Mouse (Mus musculus): ENCODE measurements around the gene Chil4. TPM values are rescaled to one million over a fixed set of nuclear protein-coding genes. Genes with fewer than 3 reads are reported as not detected.
A peak's percentile ranks its signal among the peaks of the same experiment; 100 is the strongest.

Gene Chil4
- total RNA-seq, 2 experiments from 2014 or later, result not detected

GRCm38 (mm10) chr3:106171135-106171731 lies 48.1 kb downstream of the Chil4 start:
- peak; percentile 51 for ATAC-seq (replicated peaks; ENCODE audit: poor library complexity, severe bottlenecking)

- ATAC-seq (replicated peaks; ENCODE audit: poor library complexity, severe bottlenecking), result peak; percentile 97
These were observed 48.7 kb downstream of the Chil4 start for GRCm38 (mm10) chr3:106170522-106171053.

GRCm38 (mm10) chr3:106167464-106167863 lies 51.8 kb downstream of the Chil4 start, which contains the start of gene Chil3:
TSS of gene Chil3 (minus strand) at chr3:106167564.
- ATAC-seq (replicated peaks; ENCODE audit: poor library complexity, severe bottlenecking), result no peak

GRCm38 (mm10) chr3:106154413-106154812 lies 64.9 kb downstream of the Chil4 start:
- ATAC-seq (replicated peaks; ENCODE audit: poor library complexity, severe bottlenecking), result no peak

Other genes with a start within 250 kb of the Chil4 start
- gene Ovgp1, start 245.8 kb downstream of the Chil4 start, total RNA-seq (2014; fragmentation: Nextera tagmentation), result 4.6 and 10.2 TPM in 2 replicates
- 0.78 and 0.88 TPM in 2 replicates for gene Ovgp1, start 245.8 kb downstream of the Chil4 start, total RNA-seq (2017)
- not detected in 2 replicates for gene Pifo, start 204.9 kb downstream of the Chil4 start, total RNA-seq (2014; fragmentation: Nextera tagmentation)
- gene Pifo, start 204.9 kb downstream of the Chil4 start, total RNA-seq (2017), result not detected in 2 replicates
- gene Chil5, start 186.7 kb downstream of the Chil4 start, total RNA-seq (2014; fragmentation: Nextera tagmentation), result not detected in 2 replicates
- 1.6 TPM in 1 of 2 replicates, not detected in the other for gene Chil5, start 186.7 kb downstream of the Chil4 start, total RNA-seq (2017)
- not detected in 2 replicates for gene Chia1, start 106.3 kb downstream of the Chil4 start, total RNA-seq (2014; fragmentation: Nextera tagmentation)
- 0.39 TPM in 1 of 2 replicates, not detected in the other for gene Chia1, start 106.3 kb downstream of the Chil4 start, total RNA-seq (2017)
- 0.41 and 51.7 TPM in 2 replicates for gene Chil3, start 51.9 kb downstream of the Chil4 start, total RNA-seq (2014; fragmentation: Nextera tagmentation)
- 63.3 and 79.3 TPM in 2 replicates for gene Chil3, start 51.9 kb downstream of the Chil4 start, total RNA-seq (2017)
- not detected in 2 replicates for gene Chil6, start 186.7 kb upstream of the Chil4 start, total RNA-seq (2014; fragmentation: Nextera tagmentation)
- not detected in 2 replicates for gene Chil6, start 186.7 kb upstream of the Chil4 start, total RNA-seq (2017)

Measured in granulocyte monocyte progenitor cell, adult 5-6 weeks (primary cell).